Mouse (Mus musculus): ENCODE data around the gene Xkrx. TPM values are rescaled to one million over a fixed set of nuclear protein-coding genes. Genes with fewer than 3 reads are reported as not detected.

The Xkrx gene
- polyA plus RNA-seq (2017; shearing (Covaris generic)) = 1 to 10 TPM; 1.6 to 2.0 TPM

DNA sequence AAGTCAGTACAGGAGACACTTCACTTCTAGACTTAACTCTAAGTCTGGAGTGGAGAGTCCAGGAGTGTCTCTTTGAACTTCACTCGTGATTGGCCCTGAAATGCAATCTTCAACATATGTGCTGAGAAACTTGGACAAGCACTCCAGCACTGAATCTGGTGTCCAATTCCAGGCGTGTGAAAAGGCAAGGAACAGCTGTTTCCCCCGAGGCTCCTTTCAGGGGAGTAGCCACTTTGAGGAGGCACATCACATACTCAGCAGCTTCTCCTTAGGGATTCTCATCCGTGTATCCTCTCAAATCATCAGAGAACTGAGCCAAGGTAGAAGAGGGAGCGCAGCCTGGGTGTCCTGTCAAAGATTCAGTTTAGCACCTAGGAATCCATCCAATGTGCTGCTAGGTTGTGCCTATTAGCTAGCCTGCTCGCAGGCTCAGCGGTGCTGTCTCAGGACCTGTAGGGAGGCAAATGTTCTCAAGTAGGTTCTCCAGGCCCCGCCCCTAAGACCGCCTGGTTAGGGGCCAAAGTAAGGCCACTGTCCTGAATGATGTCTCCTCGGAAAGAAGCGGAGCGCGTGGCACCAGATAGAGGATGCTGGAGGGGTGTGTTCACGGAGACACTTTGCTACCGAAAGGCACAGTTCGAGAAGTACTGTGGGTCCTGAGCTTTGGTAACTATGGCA is at the start of gene Xkrx:
Gene Xkrx (minus strand): TSS at position 34 of the 678 bp plus-strand sequence.

GRCm38 (mm10) chrX:134187201-134187600 is 25.3 kb upstream of the Xkrx start, which contains the start of gene Arl13a:
Arl13a (plus strand) TSS chrX:134187501.

Other genes with a start within 250 kb of the Xkrx start
- under 1 TPM; 0.20 to 0.89 TPM for gene Sytl4, start 180.3 kb downstream of the Xkrx start, polyA plus RNA-seq (2017; shearing (Covaris generic))
- 10 to 100 TPM; 41.8 to 45.8 TPM for gene Cstf2, start 102.9 kb downstream of the Xkrx start, polyA plus RNA-seq (2017; shearing (Covaris generic))
- gene Arl13a, start 25.4 kb upstream of the Xkrx start, polyA plus RNA-seq (2017; shearing (Covaris generic)) = under 1 TPM in 1 of 2 experiments, not detected in 1; 0.24 TPM
- 1 to 10 TPM in 1 of 2 experiments, under 1 TPM in 1; 0.75 to 1.4 TPM for gene Nox1, start 59.9 kb upstream of the Xkrx start, polyA plus RNA-seq (2017; shearing (Covaris generic))
- gene Trmt2b, start 114.9 kb upstream of the Xkrx start, polyA plus RNA-seq (2017; shearing (Covaris generic)) = 10 to 100 TPM; 27.6 to 34.6 TPM
- gene Tmem35a, start 133.1 kb upstream of the Xkrx start, polyA plus RNA-seq (2017; shearing (Covaris generic)) = under 1 TPM in 1 of 2 experiments, not detected in 1; 0.16 TPM
- 1 to 10 TPM in 1 of 2 experiments, not detected in 1; 1.1 TPM for gene Cenpi, start 146.0 kb upstream of the Xkrx start, polyA plus RNA-seq (2017; shearing (Covaris generic))
- under 1 TPM in 1 of 2 experiments, not detected in 1; 0.20 TPM for gene Drp2, start 242.5 kb upstream of the Xkrx start, polyA plus RNA-seq (2017; shearing (Covaris generic))